Mouse (Mus musculus) embryonic facial prominence, embryonic 14.5 days (tissue): ENCODE measurements around the gene Rabgap1l. TPM values are rescaled to one million over a fixed set of nuclear protein-coding genes. Genes with fewer than 3 reads are reported as not detected.

ENCODE experiments used
- ATAC-seq: fragments of 200-750 bp; cut with Nextera tagmentation; 2 replicates; pipeline ENCODE4 v1.8.0; 2017; ENCODE audit warnings: low read depth, moderate number of reproducible peaks, moderate TSS enrichment
- DNase-seq: peaks from one replicate; pipeline ENCODE4 v3.0.0-alpha.2; 2015; ENCODE audit warnings: low spot score
- H3K27ac ChIP-seq: fragments of 300-500 bp; sonication (generic); replicated peaks from 2 replicates; pipeline ENCODE4 v1.5.1; 2014; ENCODE audit warnings: low read depth, mild to moderate bottlenecking, low read length, moderate library complexity
- H3K27me3 ChIP-seq: fragments of 300-500 bp; sonication (generic); replicated peaks from 2 replicates; pipeline ENCODE4 v1.6.1; 2014; ENCODE audit warnings: low read length; ENCODE audit not compliant: control insufficient read depth, insufficient read depth
- H3K36me3 ChIP-seq: fragments of 300-500 bp; sonication (generic); 2 replicates; pipeline ENCODE4 v1.6.1; 2014; ENCODE audit warnings: low read length, mixed read lengths; ENCODE audit not compliant: control insufficient read depth, insufficient read depth
- H3K4me1 ChIP-seq: fragments of 300-500 bp; sonication (generic); 2 replicates; pipeline ENCODE4 v1.6.1; 2014; ENCODE audit warnings: antibody characterized with exemption, low read length; ENCODE audit not compliant: control insufficient read depth, insufficient read depth
- H3K4me2 ChIP-seq: fragments of 300-500 bp; sonication (generic); 2 replicates; pipeline ENCODE4 v1.6.1; 2014; ENCODE audit warnings: low read depth, mild to moderate bottlenecking, low read length, moderate library complexity, mixed read lengths
- H3K4me3 ChIP-seq: fragments of 300-500 bp; sonication (generic); 2 replicates; pipeline ENCODE4 v1.5.1; 2014; ENCODE audit warnings: low read depth, mild to moderate bottlenecking, low read length
- H3K9ac ChIP-seq: fragments of 300-500 bp; sonication (generic); 2 replicates; pipeline ENCODE4 v1.6.1; 2014; ENCODE audit warnings: low read depth, mild to moderate bottlenecking, low read length, moderate library complexity, mixed read lengths
- H3K9me3 ChIP-seq: fragments of 300-500 bp; sonication (generic); 2 replicates; pipeline ENCODE4 v1.6.1; 2016; ENCODE audit warnings: low read length; ENCODE audit not compliant: control insufficient read depth
- WGBS: fragments of 180-500 bp; shearing (Covaris S2); extraction: QIAGEN DNeasy Blood & Tissue Kit; methylation state at CpG from one replicate; pipeline ENCODE4 v1.1.7; 2014; 5-methylcytosine and 5-hydroxymethylcytosine counted together
- polyA plus RNA-seq: library from polyadenylated mRNA; unstranded; fragments of >200 nt; fragmentation: Nextera tagmentation; extraction: Ambion mirVana; gene quantifications from 2 replicates; pipeline ENCODE4 v1.2.1, GENCODE M21; 2014

Gene Rabgap1l
- polyA plus RNA-seq: 16.3 and 18.9 TPM in 2 replicates

DNA sequence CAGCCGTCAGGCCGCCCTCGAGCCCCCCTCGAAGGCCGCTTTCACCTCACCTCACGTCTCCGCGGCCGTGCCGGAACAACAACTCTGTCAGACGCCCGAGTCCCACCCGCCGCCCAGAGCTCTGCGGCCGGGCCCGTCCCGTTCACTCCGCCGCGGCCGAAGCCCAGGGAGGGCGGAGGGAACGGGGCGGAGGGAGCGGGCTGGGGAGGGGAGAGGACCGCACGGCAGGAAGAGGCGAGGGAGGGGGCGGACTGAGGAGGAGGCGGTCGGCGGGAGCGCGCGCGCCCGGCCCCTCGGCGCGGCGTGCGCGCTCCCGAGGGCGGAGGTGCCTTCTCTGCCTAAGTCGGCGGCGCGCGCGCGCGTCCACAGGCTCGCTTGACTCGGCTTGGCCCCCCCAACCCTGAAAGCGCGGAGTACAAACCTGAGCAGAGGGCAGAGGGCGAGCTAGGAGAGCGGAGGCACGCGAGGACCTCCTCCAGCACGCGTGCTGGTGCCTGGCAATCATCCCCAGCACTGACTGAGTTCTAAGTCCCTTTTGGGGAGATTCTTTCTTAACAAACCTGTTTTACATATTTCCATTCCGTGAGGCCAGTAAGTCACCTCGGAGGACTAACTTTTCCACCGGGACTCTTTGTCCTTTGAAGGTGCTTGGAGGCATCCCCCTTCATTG, at the start of gene Rabgap1l:
Gene Rabgap1l (minus strand): TSS at position 526 of the 670 bp plus-strand sequence.
- WGBS: under 1% methylated on average over 24 of the region's 67 CpGs
- peaks cover 11% of the 10 kb centered on the region for H3K4me1 ChIP-seq
- peak within 1 kb of the TSS; percentile 93 for H3K9ac ChIP-seq
- peak; percentile 97 for ATAC-seq
- H3K4me2 ChIP-seq: peak within 1 kb of the TSS; percentile 97
- peak within 1 kb of the TSS; percentile 44 for H3K27ac ChIP-seq
- H3K4me3 ChIP-seq: peak within 1 kb of the TSS; percentile 89
- no peaks in the 10 kb centered on the region for H3K27me3 ChIP-seq
- no peaks in the 10 kb centered on the region for H3K36me3 ChIP-seq
- peak; percentile 96 for DNase-seq
- H3K9me3 ChIP-seq: no peaks in the 10 kb centered on the region

DNA sequence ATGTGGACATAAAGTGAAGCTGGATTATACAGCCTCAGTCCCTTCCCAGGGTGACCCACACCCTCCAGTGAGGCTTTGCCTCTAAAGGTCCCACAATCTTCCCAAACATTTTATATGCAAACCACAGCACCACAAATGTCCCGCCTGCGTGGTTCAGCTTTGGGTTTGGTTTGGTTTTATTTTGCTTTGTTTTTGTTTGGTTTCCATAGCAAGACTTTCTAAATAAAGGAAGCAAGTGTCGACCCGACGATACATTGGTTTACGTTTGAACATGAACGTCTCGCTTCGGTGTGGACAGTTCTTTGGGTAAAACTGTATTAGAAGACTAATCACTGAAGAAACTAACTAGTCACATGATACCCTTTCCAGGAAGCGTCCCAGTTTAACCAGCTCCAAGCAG, 49.6 kb upstream of the Rabgap1l start:
- no peak for ATAC-seq
- no peak overlapping the region for H3K4me3 ChIP-seq
- H3K4me2 ChIP-seq: no peak overlapping the region
- H3K4me1 ChIP-seq: no peaks in the 10 kb centered on the region
- no peak overlapping the region for H3K9ac ChIP-seq
- 75% methylated on average over 10 of the region's 10 CpGs for WGBS
- H3K9me3 ChIP-seq: no peaks in the 10 kb centered on the region
- no peaks in the 10 kb centered on the region for H3K27me3 ChIP-seq
- H3K27ac ChIP-seq: no peak overlapping the region
- H3K36me3 ChIP-seq: no peaks in the 10 kb centered on the region
- DNase-seq: peak; percentile 7

DNA sequence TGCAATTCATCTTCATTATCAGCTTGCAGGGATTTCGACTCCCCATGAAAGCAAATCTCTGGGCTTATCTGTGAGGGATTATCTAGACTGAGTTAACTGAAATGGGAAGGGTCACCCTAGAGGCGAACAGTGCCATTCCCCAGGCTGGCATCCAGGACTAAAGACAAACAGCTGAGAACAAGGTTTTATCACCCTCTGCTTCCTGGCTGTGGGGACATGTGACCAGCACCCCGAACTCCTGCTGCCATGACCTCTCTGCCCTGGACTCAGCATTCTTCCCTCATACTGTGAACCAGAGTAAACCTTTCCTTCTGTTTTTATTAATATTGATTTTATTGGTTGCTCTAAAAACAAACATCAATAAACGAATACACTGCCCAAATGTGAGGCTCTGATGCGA, 47.6 kb upstream of the Rabgap1l start:
- Histone ChIP-seq H3K27ac (no peak overlapping the region), H3K4me1 (no peaks in the 10 kb centered on the region), H3K4me3 (no peak overlapping the region), H3K9me3 (no peaks in the 10 kb centered on the region), H3K36me3 (no peaks in the 10 kb centered on the region), H3K9ac (no peak overlapping the region), H3K27me3 (no peaks in the 10 kb centered on the region), H3K4me2 (no peak overlapping the region)
- DNase-seq: no peak
- ATAC-seq: no peak
- WGBS: 80% methylated on average over 5 of the region's 5 CpGs

DNA sequence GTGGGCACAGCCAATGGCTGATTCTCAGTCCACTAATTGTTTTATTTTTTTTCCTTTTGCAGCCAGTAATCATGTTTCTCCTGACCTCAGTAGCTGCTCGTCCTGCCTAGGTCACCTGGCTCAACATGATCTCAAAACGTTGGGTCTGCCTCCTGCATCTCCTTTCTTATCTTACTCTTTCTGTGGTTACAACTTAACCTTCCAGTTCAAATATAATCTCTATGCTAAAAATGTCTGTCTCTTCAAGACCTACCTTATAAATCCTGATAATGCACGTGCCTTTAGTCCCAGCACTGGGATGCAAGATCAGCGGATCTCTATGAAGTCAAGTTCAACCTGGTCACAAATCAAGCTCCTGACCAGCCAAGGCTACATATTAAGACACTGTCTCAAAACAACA, 46.1 kb upstream of the Rabgap1l start:
- no peak for ATAC-seq
- H3K9me3 ChIP-seq: no peaks in the 10 kb centered on the region
- no peak for DNase-seq

DNA sequence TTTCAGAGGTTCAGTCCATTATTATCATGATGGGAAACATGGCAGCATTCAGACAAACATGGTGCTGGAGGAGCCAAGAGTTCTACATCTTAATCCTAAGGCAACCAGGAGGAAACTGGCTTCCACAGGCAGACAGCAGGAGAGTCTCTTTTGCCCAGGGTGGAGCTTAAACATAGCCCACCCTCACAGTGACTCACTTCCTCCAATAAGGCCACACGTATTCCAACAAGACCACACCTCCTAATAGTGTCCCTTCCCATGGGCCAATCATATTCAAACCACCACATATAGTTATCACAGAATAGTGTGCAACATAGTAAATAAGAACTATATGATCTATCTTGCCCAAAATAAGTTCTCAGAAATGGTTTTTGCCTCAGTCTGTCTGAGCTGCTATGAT, 41.4 kb upstream of the Rabgap1l start:
- Histone ChIP-seq H3K27ac (no peak overlapping the region), H3K27me3 (no peaks in the 10 kb centered on the region), H3K9ac (no peak overlapping the region), H3K9me3 (no peaks in the 10 kb centered on the region), H3K4me1 (no peaks in the 10 kb centered on the region), H3K36me3 (no peaks in the 10 kb centered on the region), H3K4me3 (no peak overlapping the region), H3K4me2 (no peak overlapping the region)
- ATAC-seq (no peak), DNase-seq (no peak)
- 88% methylated on average over 1 of the region's 1 CpGs for WGBS

More for the DNA sequence above, 46.1 kb upstream of the Rabgap1l start:
- Histone ChIP-seq H3K4me2 (no peak overlapping the region), H3K36me3 (no peaks in the 10 kb centered on the region), H3K27me3 (no peaks in the 10 kb centered on the region), H3K9ac (no peak overlapping the region), H3K4me3 (no peak overlapping the region), H3K4me1 (no peaks in the 10 kb centered on the region), H3K27ac (no peak overlapping the region)
- 62% methylated on average over 4 of the region's 4 CpGs for WGBS

DNA sequence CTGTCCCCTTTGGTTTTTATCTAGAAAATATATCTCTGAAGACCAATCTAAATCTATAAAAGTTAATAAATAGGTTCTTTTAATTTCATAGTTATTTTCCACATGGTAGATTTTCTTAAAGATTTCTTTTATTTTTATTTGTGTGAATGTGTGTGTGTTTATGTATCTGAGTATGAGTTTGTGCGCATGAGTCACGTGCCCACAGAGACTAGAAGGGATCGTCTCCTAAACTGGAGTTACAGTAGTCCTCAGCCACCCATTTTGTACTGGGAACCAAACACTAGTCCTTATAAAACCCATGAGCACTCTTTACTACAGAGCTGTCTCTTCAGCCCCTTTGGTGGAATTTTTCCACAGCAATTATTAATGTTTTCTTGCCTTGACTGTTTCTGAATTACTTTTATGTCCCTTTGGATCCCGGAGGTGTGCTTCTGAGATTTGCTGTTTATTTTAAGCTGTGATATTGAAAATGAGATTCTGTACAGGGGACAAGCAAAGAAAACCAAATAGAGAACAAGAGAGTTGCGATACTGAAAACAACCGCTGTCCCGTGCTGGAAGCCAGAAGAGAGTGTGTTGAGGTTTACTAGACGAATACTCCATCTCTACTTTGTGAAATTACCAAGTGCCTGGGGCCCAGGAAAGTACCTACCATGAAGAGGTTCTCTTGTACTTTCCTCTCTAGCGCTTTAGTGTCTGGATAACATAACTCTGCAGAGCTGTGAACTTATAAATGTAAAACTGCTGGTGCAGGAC, 39.4 kb upstream of the Rabgap1l start:
- H3K4me2 ChIP-seq: no peak overlapping the region
- WGBS: 84% methylated on average over 9 of the region's 9 CpGs
- no peak for ATAC-seq

DNA sequence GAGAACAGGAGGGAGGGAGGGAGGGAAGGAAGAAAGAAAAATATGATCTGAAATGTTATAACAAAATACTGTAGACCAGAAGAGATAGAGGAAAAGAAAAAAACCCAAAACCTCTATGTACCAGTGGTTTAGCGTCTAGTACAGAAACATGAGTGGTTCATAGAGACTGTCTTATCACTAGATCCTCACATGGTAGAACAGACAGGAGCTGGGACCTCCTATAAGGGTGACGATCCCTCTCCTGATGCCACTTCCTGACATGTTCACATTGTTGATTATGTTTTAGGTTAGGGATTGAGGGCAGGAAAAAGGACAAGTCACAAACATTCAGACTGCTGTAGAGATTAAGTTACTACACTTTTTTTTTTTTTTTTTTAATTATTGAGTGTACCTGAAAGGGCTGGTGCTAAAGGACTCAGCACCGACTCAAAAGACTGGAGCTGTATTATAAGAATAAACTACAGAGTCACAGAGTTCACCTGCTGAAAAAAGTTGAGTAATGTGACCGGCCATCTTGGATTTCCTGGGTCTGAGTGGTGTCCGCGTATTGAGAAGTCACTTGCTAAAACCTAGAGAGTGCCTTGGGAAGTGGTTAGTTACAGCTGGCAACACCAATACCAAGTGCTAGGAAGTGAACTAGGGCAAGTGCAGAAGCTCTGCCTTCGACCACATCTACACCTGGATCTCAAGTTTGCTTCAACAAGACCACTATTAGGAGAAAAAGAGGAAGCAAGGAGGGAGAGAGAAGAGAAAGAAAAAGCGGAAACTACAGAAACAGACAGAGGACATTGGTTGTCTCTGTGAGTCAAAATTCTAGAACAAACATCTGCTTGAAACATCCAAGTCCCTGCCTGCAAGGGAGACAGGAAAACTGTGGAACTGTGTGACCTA, 37.8 kb upstream of the Rabgap1l start:
- 89% methylated on average over 8 of the region's 8 CpGs for WGBS
- no peaks in the 10 kb centered on the region for H3K36me3 ChIP-seq
- DNase-seq: no peak

More for the DNA sequence above, 39.4 kb upstream of the Rabgap1l start:
- Histone ChIP-seq H3K4me3 (no peak overlapping the region), H3K27me3 (no peaks in the 10 kb centered on the region), H3K9me3 (no peaks in the 10 kb centered on the region), H3K4me1 (no peaks in the 10 kb centered on the region), H3K36me3 (no peaks in the 10 kb centered on the region), H3K27ac (no peak overlapping the region), H3K9ac (no peak overlapping the region)
- DNase-seq: no peak

DNA sequence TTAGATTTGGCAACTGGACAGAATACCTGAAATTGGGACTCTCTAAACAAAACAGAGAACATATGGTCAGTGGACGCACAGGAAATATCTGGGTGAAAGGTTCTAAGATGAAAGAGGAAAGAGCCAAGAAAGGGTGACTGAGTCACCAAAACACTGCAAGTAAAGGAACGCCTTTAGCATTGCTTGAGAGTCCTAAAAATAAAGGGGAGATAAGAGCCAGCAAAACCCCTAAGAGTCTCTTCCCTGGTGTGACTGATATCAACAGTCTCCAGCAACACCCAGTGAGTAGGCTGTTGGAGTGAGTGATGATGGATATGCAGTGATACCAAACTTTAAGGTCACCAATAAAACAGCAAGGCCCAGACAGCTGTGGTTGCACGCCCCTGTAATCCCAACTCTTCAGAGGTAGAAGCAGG, 32.4 kb upstream of the Rabgap1l start:
- Histone ChIP-seq H3K9me3 (no peaks in the 10 kb centered on the region), H3K9ac (no peak overlapping the region), H3K4me2 (no peak overlapping the region), H3K27me3 (no peaks in the 10 kb centered on the region), H3K4me3 (no peak overlapping the region), H3K36me3 (no peaks in the 10 kb centered on the region), H3K4me1 (no peaks in the 10 kb centered on the region), H3K27ac (no peak overlapping the region)
- DNase-seq (no peak), ATAC-seq (no peak)
- 70% methylated on average over 3 of the region's 3 CpGs for WGBS

More for the DNA sequence above, 37.8 kb upstream of the Rabgap1l start:
- H3K27ac ChIP-seq: no peak overlapping the region
- no peak overlapping the region for H3K4me3 ChIP-seq
- H3K9ac ChIP-seq: no peak overlapping the region
- no peak for ATAC-seq
- no peaks in the 10 kb centered on the region for H3K27me3 ChIP-seq
- no peak overlapping the region for H3K4me2 ChIP-seq
- no peaks in the 10 kb centered on the region for H3K4me1 ChIP-seq
- H3K9me3 ChIP-seq: no peaks in the 10 kb centered on the region
